Mouse (Mus musculus) CH12.LX (cell line): ENCODE results near the gene Eid1. TPM values are rescaled to one million over a fixed set of nuclear protein-coding genes. Genes with fewer than 3 reads are reported as not detected.

Experiments
- DNase-seq: peaks from one replicate; pipeline ENCODE4 v3.0.0-alpha.2; 2013; ENCODE audit errors: extremely low read depth
- H3K27ac ChIP-seq: 2 replicates; pipeline ENCODE4 v1.5.1; 2012; ENCODE audit warnings: low read depth, mild to moderate bottlenecking, control low read depth, moderate library complexity; ENCODE audit not compliant: insufficient read depth
- H3K27me3 ChIP-seq: replicated peaks from 2 replicates; pipeline ENCODE3; 2012; ENCODE audit warnings: inconsistent platforms
- H3K36me3 ChIP-seq, 2 experiments: replicated peaks in 1 of 2; 2 replicates each; pipeline versions ENCODE3 to v1.6.1; 2012; ENCODE audit warnings: inconsistent platforms in 1 of 2, low read length in 1 of 2, mild to moderate bottlenecking in 1 of 2, mixed read lengths in 1 of 2, moderate library complexity in 1 of 2; ENCODE audit not compliant: control insufficient read depth in 1 of 2, insufficient read depth in 1 of 2
- H3K4me1 ChIP-seq, 2 experiments: 2 replicates each; pipeline ENCODE4 v1.6.1; 2012; ENCODE audit warnings: inconsistent platforms in 1 of 2, moderate library complexity in 1 of 2; ENCODE audit not compliant: insufficient read depth in 2 of 2, control insufficient read depth in 1 of 2
- H3K4me2 ChIP-seq: 2 replicates; pipeline ENCODE4 v1.6.1; 2012; ENCODE audit warnings: low read depth, mild to moderate bottlenecking, control low read depth; ENCODE audit not compliant: poor library complexity, insufficient read depth, severe bottlenecking
- H3K4me3 ChIP-seq, 3 experiments: fragments of 150-350 bp in 1 of 3; sonication (generic) in 1 of 3; replicated peaks in 1 of 3; 2 replicates each; pipeline versions ENCODE3 to v1.5.1; 2011 to 2012; ENCODE audit warnings: low read depth in 2 of 3, low read length in 2 of 3, mild to moderate bottlenecking in 2 of 3, moderate library complexity in 2 of 3, control low read depth in 1 of 3, improper control_type of control experiment in 1 of 3, inconsistent platforms in 1 of 3, mixed read lengths in 1 of 3; ENCODE audit not compliant: poor library complexity in 1 of 3
- H3K79me2 ChIP-seq: replicated peaks from 2 replicates; pipeline ENCODE4 v1.6.1; 2012; ENCODE audit warnings: mild to moderate bottlenecking, moderate library complexity; ENCODE audit not compliant: control insufficient read depth, poor library complexity, insufficient read depth, severe bottlenecking; ENCODE audit errors: extremely low read depth
- H3K9ac ChIP-seq: 2 replicates; pipeline ENCODE4 v1.6.1; 2012; ENCODE audit warnings: low read depth, mild to moderate bottlenecking, control low read depth, moderate library complexity; ENCODE audit not compliant: insufficient read depth
- H3K9me3 ChIP-seq: replicated peaks from 2 replicates; pipeline ENCODE3; 2012; ENCODE audit warnings: low read length, inconsistent platforms, mixed read lengths
- BHLHE40 ChIP-seq: IDR thresholded peaks from 2 replicates; pipeline ENCODE4 v1.6.1; 2011; ENCODE audit warnings: mild to moderate bottlenecking, low read depth, low read length, improper control_type of control experiment
- CHD2 ChIP-seq: IDR thresholded peaks from 2 replicates; pipeline ENCODE4 v1.6.1; 2011; ENCODE audit warnings: low read length, improper control_type of control experiment
- E2F4 ChIP-seq: IDR thresholded peaks from 2 replicates; pipeline ENCODE4 v1.6.1; 2011; ENCODE audit warnings: low read depth, low read length, improper control_type of control experiment; ENCODE audit not compliant: insufficient replicate concordance
- EP300 ChIP-seq: IDR thresholded peaks from 2 replicates; pipeline ENCODE4 v1.6.1; 2011; ENCODE audit warnings: low read length, improper control_type of control experiment
- ETS1 ChIP-seq: conservative IDR thresholded peaks from 2 replicates; pipeline ENCODE4 v1.6.1; 2012; ENCODE audit warnings: low read depth, mild to moderate bottlenecking, inconsistent platforms, low read length, improper control_type of control experiment, moderate library complexity
- GABPA ChIP-seq: IDR thresholded peaks from 2 replicates; pipeline ENCODE4 v1.6.1; 2012; ENCODE audit warnings: low read depth, low read length, improper control_type of control experiment, inconsistent platforms; ENCODE audit not compliant: insufficient replicate concordance
- IRF4 ChIP-seq: IDR thresholded peaks from 2 replicates; pipeline ENCODE4 v1.6.1; 2014; ENCODE audit warnings: low read depth, mild to moderate bottlenecking, inconsistent platforms, low read length, improper control_type of control experiment
- JUN ChIP-seq: IDR thresholded peaks from 2 replicates; pipeline ENCODE4 v1.6.1; 2011; ENCODE audit warnings: low read depth, mild to moderate bottlenecking, low read length, improper control_type of control experiment, moderate library complexity; ENCODE audit not compliant: insufficient read depth
- KAT2A ChIP-seq: IDR thresholded peaks from 2 replicates; pipeline ENCODE4 v1.6.1; 2012; ENCODE audit warnings: low read length, improper control_type of control experiment, inconsistent platforms; ENCODE audit not compliant: insufficient replicate concordance
- MAFK ChIP-seq: IDR thresholded peaks from 2 replicates; pipeline ENCODE4 v1.6.1; 2011; ENCODE audit warnings: low read length, improper control_type of control experiment; ENCODE audit not compliant: insufficient replicate concordance
- MEF2A ChIP-seq: IDR thresholded peaks from 2 replicates; pipeline ENCODE4 v1.6.1; 2014; ENCODE audit warnings: low read depth, mild to moderate bottlenecking, inconsistent platforms, low read length, improper control_type of control experiment, borderline replicate concordance
- MXI1 ChIP-seq: IDR thresholded peaks from 2 replicates; pipeline ENCODE4 v1.6.1; 2011; ENCODE audit warnings: mild to moderate bottlenecking, low read depth, low read length, improper control_type of control experiment
- NELFE ChIP-seq: IDR thresholded peaks from 2 replicates; pipeline ENCODE4 v1.6.1; 2011; ENCODE audit warnings: low read depth, low read length, improper control_type of control experiment
- PAX5 ChIP-seq: IDR thresholded peaks from 2 replicates; pipeline ENCODE4 v1.6.1; 2012; ENCODE audit warnings: low read length, inconsistent platforms, mixed read lengths
- POLR2AphosphoS2 ChIP-seq: IDR thresholded peaks from 2 replicates; pipeline ENCODE4 v1.6.1; 2011; ENCODE audit warnings: low read depth, low read length, improper control_type of control experiment
- RAD21 ChIP-seq: IDR thresholded peaks from 2 replicates; pipeline ENCODE4 v1.6.1; 2011; ENCODE audit warnings: low read depth, mild to moderate bottlenecking, low read length, improper control_type of control experiment, moderate library complexity
- RCOR1 ChIP-seq: conservative IDR thresholded peaks from 2 replicates; pipeline ENCODE4 v1.6.1; 2012; ENCODE audit warnings: low read depth, mild to moderate bottlenecking, inconsistent platforms, low read length, improper control_type of control experiment
- TBP ChIP-seq: conservative IDR thresholded peaks from 2 replicates; pipeline ENCODE4 v1.6.1; 2011; ENCODE audit warnings: low read depth, low read length, improper control_type of control experiment
- TCF12 ChIP-seq: IDR thresholded peaks from 2 replicates; pipeline ENCODE4 v1.6.1; 2014; ENCODE audit warnings: low read depth, mild to moderate bottlenecking, inconsistent platforms, low read length, improper control_type of control experiment
- UBTF ChIP-seq: IDR thresholded peaks from 2 replicates; pipeline ENCODE4 v1.6.1; 2012; ENCODE audit warnings: low read depth, mild to moderate bottlenecking, inconsistent platforms, low read length, improper control_type of control experiment, moderate library complexity
- USF1 ChIP-seq: IDR thresholded peaks from 2 replicates; pipeline ENCODE4 v1.6.1; 2014; ENCODE audit warnings: low read depth, mild to moderate bottlenecking, inconsistent platforms, low read length, improper control_type of control experiment
- USF2 ChIP-seq: conservative IDR thresholded peaks from 2 replicates; pipeline ENCODE4 v1.6.1; 2011; ENCODE audit warnings: low read depth, low read length, improper control_type of control experiment
- ZNF384 ChIP-seq: IDR thresholded peaks from 2 replicates; pipeline ENCODE4 v1.6.1; 2012; ENCODE audit warnings: low read depth, low read length, improper control_type of control experiment, inconsistent platforms
- dilution Hi-C: fragments of 300-500 bp; cut with MboI; formaldehyde crosslinking; loops from 2 replicates; pipeline ENCODE4 v1.14.3; 2020; ENCODE audit warnings: low sequenced_read_pairs; ENCODE audit not compliant: extremely low pct_unique_long_range_greater_than_20kb, extremely low pct_ligation_motif_present
- in situ Hi-C: fragments of 300-500 bp; cut with MboI; formaldehyde crosslinking; loops from 3 replicates; pipeline ENCODE4 v1.14.3; 2019; ENCODE audit warnings: low sequenced_read_pairs, low pct_ligation_motif_present, low pct_unique_long_range_greater_than_20kb, mixed read lengths
- polyA plus RNA-seq: library from polyadenylated mRNA; unstranded; fragments of >175 nt; gene quantifications from 2 replicates; pipeline ENCODE4 v1.2.1, GENCODE M21; 2012; ENCODE audit warnings: low read depth; ENCODE audit not compliant: insufficient read length
- total RNA-seq, 2 experiments: library from RNA; depleted of rRNA; stranded (reverse); fragments of 300-350 nt in 1 of 2; fragments of >200 nt in 1 of 2; gene quantifications; 2 replicates each; pipeline ENCODE4 v1.2.3; 2012 to 2014

Gene Eid1
- total and polyA plus RNA-seq, 3 experiments, result 15.4 to 39.8 (median 20.4) TPM

DNA sequence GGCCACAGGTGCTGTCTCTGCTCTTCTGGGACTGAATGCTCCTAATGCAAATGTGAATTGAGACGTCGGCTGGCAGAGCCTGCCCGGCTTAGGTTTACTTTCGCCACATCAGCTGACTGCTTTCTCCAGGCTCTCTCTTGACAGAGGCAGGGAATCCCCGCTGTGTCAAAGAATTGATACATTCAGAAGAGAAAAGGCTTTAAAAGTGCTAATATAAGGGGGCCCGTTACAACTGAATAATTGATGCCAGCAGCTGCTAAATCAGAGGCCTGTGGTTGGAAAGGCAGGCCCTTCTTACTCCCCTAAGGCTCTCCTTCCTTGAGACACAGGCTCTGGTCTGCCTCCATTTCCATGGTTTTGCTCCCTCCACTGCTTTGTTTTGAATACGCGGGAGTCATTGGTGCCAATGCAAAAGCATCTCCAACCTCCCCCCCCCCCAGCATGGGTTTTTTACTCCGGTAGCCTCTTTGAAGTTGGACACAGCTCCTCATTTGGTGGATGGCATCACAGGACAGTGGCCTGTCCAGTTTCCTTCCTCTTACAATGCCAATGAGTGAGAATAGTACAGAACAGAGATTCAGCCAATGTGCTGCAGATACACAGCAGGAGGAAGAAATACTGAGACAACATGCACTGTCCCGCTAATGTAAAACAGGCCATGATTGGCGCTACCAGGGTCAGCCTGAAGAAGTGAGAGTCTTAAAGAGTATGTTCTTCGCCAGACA, 32.2 kb downstream of the Eid1 start:
- no peak overlapping the region for H3K27ac ChIP-seq

GRCm38 (mm10) chr2:125706510-125706921, 33.6 kb downstream of the Eid1 start:
- dilution Hi-C loops, result no loop called here

More for the DNA sequence above, 32.2 kb downstream of the Eid1 start:
- DNase-seq, result no peak
- Histone ChIP-seq H3K79me2 (no peaks in the 10 kb centered on the region), H3K4me2 (no peak overlapping the region), H3K9me3 (no peaks in the 10 kb centered on the region), H3K36me3 (no peaks in the 10 kb centered on the region), H3K4me3 (no peak overlapping the region), H3K27me3 (no peaks in the 10 kb centered on the region), H3K9ac (no peak overlapping the region), H3K4me1 (peaks cover 5 to 11% of the 10 kb centered on the region in 2 experiments; a peak in 3 of 4 replicates)
- no peak for TF ChIP-seq CHD2
- no peak for TF ChIP-seq TCF12
- no peak for TF ChIP-seq UBTF
- TF ChIP-seq PAX5, result no peak
- no peak for TF ChIP-seq ETS1
- TF ChIP-seq RCOR1, result no peak
- TF ChIP-seq E2F4, result no peak
- TF ChIP-seq RAD21, result no peak
- in situ Hi-C loops, result no loop called here
- dilution Hi-C loops, result no loop called here

GRCm38 (mm10) chr2:125716599-125716998, 43.7 kb downstream of the Eid1 start:
- Histone ChIP-seq H3K36me3 (no peaks in the 10 kb centered on the region), H3K27me3 (no peaks in the 10 kb centered on the region), H3K79me2 (no peaks in the 10 kb centered on the region), H3K9me3 (no peaks in the 10 kb centered on the region), H3K4me2 (no peak overlapping the region), H3K4me3 (no peak overlapping the region), H3K27ac (no peak overlapping the region), H3K4me1 (peaks cover 4 to 7% of the 10 kb centered on the region in 2 experiments; a peak in 3 of 4 replicates), H3K9ac (no peak overlapping the region)
- DNase-seq, result no peak
- TF ChIP-seq BHLHE40 (no peak), IRF4 (no peak), TBP (no peak), JUN (no peak), PAX5 (no peak), EP300 (no peak), KAT2A (no peak), ZNF384 (no peak), MAFK (no peak), USF1 (no peak), MEF2A (no peak), MXI1 (no peak), POLR2AphosphoS2 (no peak), USF2 (no peak), NELFE (no peak), UBTF (no peak)
- dilution Hi-C loops, result no loop called here
- in situ Hi-C loops, result no loop called here

More at GRCm38 (mm10) chr2:125706510-125706921, 33.6 kb downstream of the Eid1 start:
- Histone ChIP-seq H3K4me3 (no peak overlapping the region), H3K27me3 (no peaks in the 10 kb centered on the region), H3K79me2 (no peaks in the 10 kb centered on the region), H3K4me1 (peaks cover 5 to 11% of the 10 kb centered on the region in 2 experiments; a peak in 3 of 4 replicates), H3K27ac (no peak overlapping the region)
- in situ Hi-C loops, result no loop called here
- TF ChIP-seq GABPA, result no peak
- TF ChIP-seq, all 38 proteins: peak for 0
- Histone ChIP-seq H3K9ac (no peak overlapping the region), H3K9me3 (no peaks in the 10 kb centered on the region), H3K4me2 (no peak overlapping the region), H3K36me3 (no peaks in the 10 kb centered on the region)
- DNase-seq, result no peak
